Mouse (Mus musculus): ENCODE measurements at regions not wholly inside any gene's neighbourhood (a gene's known extent, or its start where the extent isn't known, plus 50 kb on each side); places are given as distances from the start of the nearest gene placed in this dataset.
A peak's percentile ranks its signal among the peaks of the same experiment; 100 is the strongest.

GRCm38 (mm10) chr6:51069945-51070344 is 362.5 kb upstream of the Nfe2l3 start:
- ATAC-seq (replicated peaks): no peak
- Histone ChIP-seq H3K36me3 (replicated peaks) (no peaks in the 10 kb centered on the region), H3K27me3 (replicated peaks) (no peaks in the 10 kb centered on the region), H3K27ac (no peak overlapping the region), H3K9ac (no peak overlapping the region), H3K4me3 (no peak overlapping the region), H3K9me3 (no peaks in the 10 kb centered on the region), H3K4me1 (peaks cover 9% of the 10 kb centered on the region; the same call in 1 of the 2 replicates), H3K4me2 (no peak overlapping the region)
- WGBS: 46% methylated on average over 5 of the region's 5 CpGs

GRCm38 (mm10) chr6:51071243-51071642 is 361.2 kb upstream of the Nfe2l3 start:
- H3K27me3 ChIP-seq (replicated peaks): no peaks in the 10 kb centered on the region
- WGBS: 25% methylated on average over 9 of the region's 9 CpGs
- no peak overlapping the region for H3K4me3 ChIP-seq
- no peaks in the 10 kb centered on the region for H3K9me3 ChIP-seq
- H3K36me3 ChIP-seq (replicated peaks): no peaks in the 10 kb centered on the region
- peaks cover 14% of the 10 kb centered on the region; the same call in 1 of the 2 replicates for H3K4me1 ChIP-seq
- no peak for ATAC-seq (replicated peaks)
- H3K27ac ChIP-seq: no peak overlapping the region
- H3K4me2 ChIP-seq: no peak overlapping the region
- H3K9ac ChIP-seq: no peak overlapping the region

GRCm38 (mm10) chr6:51075026-51075425 is 357.4 kb upstream of the Nfe2l3 start:
- H3K27me3 ChIP-seq (replicated peaks): no peaks in the 10 kb centered on the region
- no peak for ATAC-seq (replicated peaks)
- no peaks in the 10 kb centered on the region for H3K36me3 ChIP-seq (replicated peaks)
- peaks cover 24% of the 10 kb centered on the region for H3K4me1 ChIP-seq
- WGBS: 72% methylated on average over 8 of the region's 8 CpGs
- no peaks in the 10 kb centered on the region for H3K9me3 ChIP-seq
- no peak overlapping the region for H3K9ac ChIP-seq
- H3K4me3 ChIP-seq: no peak overlapping the region
- H3K27ac ChIP-seq: no peak overlapping the region
- no peak overlapping the region for H3K4me2 ChIP-seq

GRCm38 (mm10) chr6:51076861-51077768 is 355.4 kb upstream of the Nfe2l3 start:
- H3K27me3 ChIP-seq (replicated peaks): no peaks in the 10 kb centered on the region
- peak overlapping the region; percentile 66 for H3K27ac ChIP-seq
- H3K4me3 ChIP-seq: no peak overlapping the region
- no peaks in the 10 kb centered on the region for H3K36me3 ChIP-seq (replicated peaks)
- no peak overlapping the region for H3K9ac ChIP-seq
- peaks cover 20% of the 10 kb centered on the region for H3K4me1 ChIP-seq
- H3K4me2 ChIP-seq: no peak overlapping the region
- no peaks in the 10 kb centered on the region for H3K9me3 ChIP-seq
- ATAC-seq (replicated peaks): peak; percentile 84
- 30% methylated on average over 21 of the region's 21 CpGs for WGBS

GRCm38 (mm10) chr6:51077769-51078096 is 354.7 kb upstream of the Nfe2l3 start:
- Histone ChIP-seq H3K27me3 (replicated peaks) (no peaks in the 10 kb centered on the region), H3K9ac (no peak overlapping the region), H3K27ac (peak overlapping the region; percentile 66), H3K4me1 (peaks cover 20% of the 10 kb centered on the region), H3K4me2 (no peak overlapping the region), H3K4me3 (no peak overlapping the region), H3K9me3 (no peaks in the 10 kb centered on the region), H3K36me3 (replicated peaks) (no peaks in the 10 kb centered on the region)
- 38% methylated on average over 6 of the region's 6 CpGs for WGBS
- peak; percentile 56 for ATAC-seq (replicated peaks)

GRCm38 (mm10) chr6:51078353-51078966 is 354.0 kb upstream of the Nfe2l3 start:
- Histone ChIP-seq H3K4me2 (no peak overlapping the region), H3K36me3 (replicated peaks) (no peaks in the 10 kb centered on the region), H3K27me3 (replicated peaks) (no peaks in the 10 kb centered on the region), H3K9ac (no peak overlapping the region), H3K4me3 (no peak overlapping the region), H3K9me3 (no peaks in the 10 kb centered on the region), H3K27ac (peak overlapping the region; percentile 66), H3K4me1 (peaks cover 20% of the 10 kb centered on the region)
- WGBS: 66% methylated on average over 11 of the region's 11 CpGs
- ATAC-seq (replicated peaks): no peak

- no peaks in the 10 kb centered on the region for H3K27me3 ChIP-seq (replicated peaks)
- no peak for ATAC-seq (replicated peaks)
- no peaks in the 10 kb centered on the region for H3K9me3 ChIP-seq
- no peaks in the 10 kb centered on the region for H3K36me3 ChIP-seq (replicated peaks)
- no peak overlapping the region for H3K9ac ChIP-seq
- H3K27ac ChIP-seq: peak overlapping the region; percentile 66; the same call in 1 of the 2 replicates
- 88% methylated on average over 5 of the region's 5 CpGs for WGBS
- peaks cover 20% of the 10 kb centered on the region for H3K4me1 ChIP-seq
- no peak overlapping the region for H3K4me2 ChIP-seq
- H3K4me3 ChIP-seq: no peak overlapping the region
These were observed 353.5 kb upstream of the Nfe2l3 start for GRCm38 (mm10) chr6:51078967-51079355.

- H3K27me3 ChIP-seq (replicated peaks): no peaks in the 10 kb centered on the region
- no peaks in the 10 kb centered on the region for H3K36me3 ChIP-seq (replicated peaks)
- whole genome bisulfite sequencing: 90% methylated on average over 5 of the region's 5 CpGs
- no peaks in the 10 kb centered on the region for H3K9me3 ChIP-seq
- H3K9ac ChIP-seq: no peak overlapping the region
- ATAC-seq (replicated peaks): no peak
- no peak overlapping the region for H3K27ac ChIP-seq
- peaks cover 17% of the 10 kb centered on the region for H3K4me1 ChIP-seq
- no peak overlapping the region for H3K4me2 ChIP-seq
- H3K4me3 ChIP-seq: no peak overlapping the region
These were observed 351.4 kb upstream of the Nfe2l3 start for GRCm38 (mm10) chr6:51081056-51081455.

- Histone ChIP-seq H3K27me3 (replicated peaks) (no peaks in the 10 kb centered on the region), H3K9me3 (no peaks in the 10 kb centered on the region), H3K4me1 (no peaks in the 10 kb centered on the region), H3K4me2 (no peak overlapping the region), H3K4me3 (no peak overlapping the region), H3K36me3 (replicated peaks) (no peaks in the 10 kb centered on the region), H3K9ac (no peak overlapping the region), H3K27ac (no peak overlapping the region)
- 84% methylated on average over 9 of the region's 9 CpGs for WGBS
- no peak for ATAC-seq (replicated peaks)
These were observed 347.8 kb upstream of the Nfe2l3 start for GRCm38 (mm10) chr6:51084656-51085055.

- no peak for ATAC-seq (replicated peaks)
- no peak overlapping the region for H3K27ac ChIP-seq
- WGBS: 55% methylated on average over 2 of the region's 2 CpGs
These were observed 346.9 kb upstream of the Nfe2l3 start for GRCm38 (mm10) chr6:51085547-51085946.

GRCm38 (mm10) chr6:51086347-51086746 is 346.1 kb upstream of the Nfe2l3 start:
- no peaks in the 10 kb centered on the region for H3K27me3 ChIP-seq (replicated peaks)
- WGBS: 94% methylated on average over 4 of the region's 4 CpGs
- H3K9ac ChIP-seq: no peak overlapping the region
- no peak overlapping the region for H3K27ac ChIP-seq
- no peak overlapping the region for H3K4me3 ChIP-seq
- no peak overlapping the region for H3K4me2 ChIP-seq
- no peaks in the 10 kb centered on the region for H3K9me3 ChIP-seq
- H3K4me1 ChIP-seq: no peaks in the 10 kb centered on the region
- no peaks in the 10 kb centered on the region for H3K36me3 ChIP-seq (replicated peaks)
- no peak for ATAC-seq (replicated peaks)

More at GRCm38 (mm10) chr6:51085547-51085946, 346.9 kb upstream of the Nfe2l3 start:
- Histone ChIP-seq H3K9me3 (no peaks in the 10 kb centered on the region), H3K9ac (no peak overlapping the region), H3K27me3 (replicated peaks) (no peaks in the 10 kb centered on the region), H3K4me2 (no peak overlapping the region), H3K4me3 (no peak overlapping the region), H3K4me1 (no peaks in the 10 kb centered on the region), H3K36me3 (replicated peaks) (no peaks in the 10 kb centered on the region)

- H3K4me3 ChIP-seq: no peak overlapping the region
- WGBS: 76% methylated on average over 2 of the region's 2 CpGs
- no peak overlapping the region for H3K9ac ChIP-seq
- H3K9me3 ChIP-seq: no peaks in the 10 kb centered on the region
- ATAC-seq (replicated peaks): no peak
- H3K27ac ChIP-seq: no peak overlapping the region
- H3K27me3 ChIP-seq (replicated peaks): no peaks in the 10 kb centered on the region
- H3K4me2 ChIP-seq: no peak overlapping the region
- no peaks in the 10 kb centered on the region for H3K36me3 ChIP-seq (replicated peaks)
- no peaks in the 10 kb centered on the region for H3K4me1 ChIP-seq
These were observed 344.7 kb upstream of the Nfe2l3 start for GRCm38 (mm10) chr6:51087806-51088205.

All from midbrain, embryonic 15.5 days (tissue).